12 mouse cellular contexts compared by ENCODE assay signal in the genomic region with DNA sequence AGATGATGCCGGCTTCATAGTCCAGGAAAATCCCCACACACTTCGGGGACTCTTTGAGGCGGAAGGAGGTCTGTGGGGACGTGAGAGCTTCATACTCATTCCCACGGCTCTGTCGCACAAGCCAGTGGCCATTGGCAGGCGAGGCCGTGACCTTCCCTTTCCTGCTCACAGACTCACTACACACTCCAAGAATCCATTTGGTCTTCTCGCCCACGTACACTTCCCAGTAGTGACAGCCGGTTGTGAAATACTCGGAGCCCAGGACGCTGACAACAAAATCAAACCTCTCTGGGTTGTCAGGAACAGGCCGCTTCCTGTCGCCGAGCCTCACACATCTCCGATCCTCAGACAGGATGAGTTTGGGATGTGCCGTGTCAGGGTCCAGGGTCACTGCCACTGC. TPM values are rescaled to one million over a fixed set of nuclear protein-coding genes. Genes with fewer than 3 reads are reported as not detected.
DNase-seq lines count a peak whose midpoint lies in the region; ATAC-seq lines count a peak whose summit lies in the region.
"Had no signal": no experiment of that assay in that cellular context is flagged by ENCODE, and none has a peak within 500 bp of the region (broad histone marks: within the 10 kb centered on the region; RNA-seq: fewer than 3 reads in every experiment).

No protein-coding gene starts in this region.

- no peak for ATAC-seq in midbrain, embryonic 11.5 days (ENCODE audit: low FRiP score)
- ATAC-seq: hindbrain, embryonic 16.5 days had no signal

- no peak overlapping the region for H3K4me3 ChIP-seq in midbrain, embryonic 11.5 days (ENCODE audit: low read depth, low read length)
- H3K4me3 ChIP-seq: liver, embryonic 15.5 days; midbrain, embryonic 10.5 days had no signal

- no peaks in the 10 kb centered on the region for H3K36me3 ChIP-seq in midbrain, embryonic 11.5 days (ENCODE audit: control insufficient read depth, insufficient read depth, low read length)
- H3K36me3 ChIP-seq: midbrain, embryonic 10.5 days had no signal

- no peak overlapping the region for H3K9ac ChIP-seq in midbrain, embryonic 11.5 days (ENCODE audit: low read length)
- H3K9ac ChIP-seq: liver, embryonic 15.5 days had no signal

- no peaks in the 10 kb centered on the region for H3K4me1 ChIP-seq in midbrain, embryonic 11.5 days (ENCODE audit: control insufficient read depth, insufficient read depth, low read length)

- WGBS in midbrain, embryonic 11.5 days, result 82% methylated on average over 18 of the region's 18 CpGs

- no peaks in the 10 kb centered on the region for H3K27me3 ChIP-seq in midbrain, embryonic 11.5 days (ENCODE audit: control insufficient read depth, insufficient read depth, low read length)
- H3K27me3 ChIP-seq: liver, embryonic 15.5 days had no signal

- no peaks in the 10 kb centered on the region for H3K9me3 ChIP-seq in midbrain, embryonic 11.5 days (ENCODE audit: control insufficient read depth, low read length)
- H3K9me3 ChIP-seq: liver, embryonic 15.5 days; midbrain, embryonic 10.5 days had no signal

- DNase-seq in adrenal gland, adult 2 months, result peak; percentile 52
- no peak for DNase-seq in adrenal gland, postnatal 4 days (ENCODE audit: low spot score in 2 of 2)
- peak; percentile 31 for DNase-seq in layer of hippocampus, adult 9-11 months
- DNase-seq in layer of hippocampus, postnatal 14 days (ENCODE audit: low spot score in 2 of 2), result no peak
- peak; percentile 40 to 62 for DNase-seq in heart, adult 9 months (ENCODE audit: low spot score in 2 of 2)
- DNase-seq in lung, postnatal 10 days, result peak; percentile 24
- DNase-seq in urinary bladder, adult 2 months (ENCODE audit: low spot score), result no peak
- DNase-seq in midbrain, embryonic 11.5 days (ENCODE audit: low spot score, missing footprints), result no peak
- DNase-seq: cerebellum, adult 8-10 months had no signal

- H3K27ac ChIP-seq in midbrain, embryonic 11.5 days (ENCODE audit: low read depth, low read length), result no peak overlapping the region
- H3K27ac ChIP-seq: liver, embryonic 15.5 days; midbrain, embryonic 10.5 days had no signal

- no peak overlapping the region for H3K4me2 ChIP-seq in midbrain, embryonic 11.5 days
- H3K4me2 ChIP-seq: liver, embryonic 15.5 days had no signal

RNA-seq across cellular contexts. Expression of gene Zfp691, which starts 4.3 kb away (rescaled TPM):
- total RNA-seq in adrenal gland, adult 2 months (2021), result 10 to 100 TPM; 12.0 to 16.1 TPM
- 15.7 and 16.5 TPM in 2 replicates for polyA plus RNA-seq in adrenal gland, adult 2 months (2012; rRNA removed)
- total RNA-seq in adrenal gland, postnatal 4 days (2021), result 10 to 100 TPM; 12.2 to 16.2 TPM
- total RNA-seq in layer of hippocampus, postnatal 14 days (2021), result 10 to 100 TPM in 1 of 2 experiments, 1 to 10 TPM in 1; 7.3 to 11.0 TPM
- 8.9 and 9.7 TPM in 2 replicates for polyA plus RNA-seq in urinary bladder, adult 2 months (2012; rRNA removed)
- polyA plus RNA-seq in midbrain, embryonic 11.5 days (2014; fragmentation: Nextera tagmentation; extraction: Ambion mirVana), result 7.7 and 9.0 TPM in 2 replicates

RNA-seq across cellular contexts. Expression of gene Ermap, which starts 11.5 kb away (rescaled TPM):
- total RNA-seq in adrenal gland, adult 2 months (2021), result under 1 TPM; 0.07 to 0.32 TPM
- polyA plus RNA-seq in adrenal gland, adult 2 months (2012; rRNA removed), result 0.10 and 0.25 TPM in 2 replicates
- total RNA-seq in adrenal gland, postnatal 4 days (2021), result 10 to 100 TPM in 1 of 2 experiments, 1 to 10 TPM in 1; 6.9 to 13.1 TPM
- total RNA-seq in layer of hippocampus, postnatal 14 days (2021), result under 1 TPM; 0.28 to 0.31 TPM
- 0.15 and 0.33 TPM in 2 replicates for polyA plus RNA-seq in urinary bladder, adult 2 months (2012; rRNA removed)
- 7.7 and 9.3 TPM in 2 replicates for polyA plus RNA-seq in midbrain, embryonic 11.5 days (2014; fragmentation: Nextera tagmentation; extraction: Ambion mirVana)

RNA-seq across cellular contexts. Expression of gene Svbp, which starts 16.8 kb away (rescaled TPM):
- 10 to 100 TPM; 16.8 to 19.8 TPM for total RNA-seq in adrenal gland, adult 2 months (2021)
- polyA plus RNA-seq in adrenal gland, adult 2 months (2012; rRNA removed), result 21.5 and 27.7 TPM in 2 replicates
- total RNA-seq in adrenal gland, postnatal 4 days (2021), result 10 to 100 TPM; 33.9 to 38.3 TPM
- total RNA-seq in layer of hippocampus, postnatal 14 days (2021), result 10 to 100 TPM; 21.1 to 25.3 TPM
- polyA plus RNA-seq in urinary bladder, adult 2 months (2012; rRNA removed), result 48.0 and 51.4 TPM in 2 replicates
- 173 and 179 TPM in 2 replicates for polyA plus RNA-seq in midbrain, embryonic 11.5 days (2014; fragmentation: Nextera tagmentation; extraction: Ambion mirVana)

RNA-seq across cellular contexts. Expression of gene Tmem269, which starts 39.7 kb away (rescaled TPM):
- total RNA-seq in adrenal gland, adult 2 months (2021), result not detected
- 0.18 and 0.31 TPM in 2 replicates for polyA plus RNA-seq in adrenal gland, adult 2 months (2012; rRNA removed)
- not detected for total RNA-seq in adrenal gland, postnatal 4 days (2021)
- under 1 TPM; 0.30 to 0.45 TPM for total RNA-seq in layer of hippocampus, postnatal 14 days (2021)
- polyA plus RNA-seq in urinary bladder, adult 2 months (2012; rRNA removed), result 0.29 and 0.43 TPM in 2 replicates
- 0.31 TPM in 1 of 2 replicates, not detected in the other for polyA plus RNA-seq in midbrain, embryonic 11.5 days (2014; fragmentation: Nextera tagmentation; extraction: Ambion mirVana)
- polyA plus RNA-seq: liver, embryonic 15.5 days had no signal

RNA-seq across cellular contexts. Expression of gene AU022252, which starts 54.2 kb away (rescaled TPM):
- total RNA-seq in adrenal gland, adult 2 months (2021), result 10 to 100 TPM; 22.4 to 26.4 TPM
- 4.6 and 6.0 TPM in 2 replicates for polyA plus RNA-seq in adrenal gland, adult 2 months (2012; rRNA removed)
- 10 to 100 TPM; 20.8 to 26.1 TPM for total RNA-seq in adrenal gland, postnatal 4 days (2021)
- total RNA-seq in layer of hippocampus, postnatal 14 days (2021), result 10 to 100 TPM; 32.4 to 33.2 TPM
- 8.8 TPM in 2 replicates for polyA plus RNA-seq in urinary bladder, adult 2 months (2012; rRNA removed)
- polyA plus RNA-seq in midbrain, embryonic 11.5 days (2014; fragmentation: Nextera tagmentation; extraction: Ambion mirVana), result 32.2 and 35.2 TPM in 2 replicates

Comparison
In these comparisons a context has a peak if more than half of its experiments do, and no peak if none do; other contexts are left out.
1. DNase-seq: peak in adrenal gland, adult 2 months (single experiment), layer of hippocampus, adult 9-11 months (single experiment), heart, adult 9 months (2 of 2) and lung, postnatal 10 days (single experiment); none in adrenal gland, postnatal 4 days (0 of 2), layer of hippocampus, postnatal 14 days (0 of 2), urinary bladder, adult 2 months (single experiment) and midbrain, embryonic 11.5 days (single experiment).
2. RNA of gene Ermap, which starts 11.5 kb away (total RNA-seq): 6.9 to 13.1 TPM in adrenal gland, postnatal 4 days; 0.07 to 0.32 TPM in adrenal gland, adult 2 months and 0.28 to 0.31 TPM in layer of hippocampus, postnatal 14 days; every median in the first group is over 4 times any median in the second.